Mouse (Mus musculus) stomach, embryonic 16.5 days (tissue): ENCODE results near the gene Rasl10a. TPM values are rescaled to one million over a fixed set of nuclear protein-coding genes. Genes with fewer than 3 reads are reported as not detected.

ENCODE experiments used
- ATAC-seq: fragments of 200-750 bp; cut with Nextera tagmentation; 2 replicates; pipeline ENCODE4 v1.8.0; 2017; ENCODE audit warnings: moderate number of reproducible peaks, moderate TSS enrichment; ENCODE audit not compliant: insufficient read depth, low FRiP score
- H3K27ac ChIP-seq: fragments of 300-500 bp; sonication (generic); 2 replicates; pipeline ENCODE4 v1.5.1; 2014; ENCODE audit warnings: low read length
- H3K27me3 ChIP-seq: fragments of 300-500 bp; sonication (generic); 2 replicates; pipeline ENCODE4 v1.6.1; 2014; ENCODE audit warnings: low read length, control low read depth, mixed read lengths; ENCODE audit not compliant: control insufficient read depth, insufficient read depth
- H3K36me3 ChIP-seq: fragments of 300-500 bp; sonication (generic); 2 replicates; pipeline ENCODE4 v1.6.1; 2014; ENCODE audit warnings: low read length; ENCODE audit not compliant: control insufficient read depth, insufficient read depth
- H3K4me1 ChIP-seq: fragments of 300-500 bp; sonication (generic); 2 replicates; pipeline ENCODE4 v1.6.1; 2014; ENCODE audit warnings: low read length, control low read depth, mixed read lengths; ENCODE audit not compliant: control insufficient read depth, insufficient read depth
- H3K4me2 ChIP-seq: fragments of 300-500 bp; sonication (generic); 2 replicates; pipeline ENCODE4 v1.6.1; 2014; ENCODE audit warnings: low read depth, low read length, mixed read lengths
- H3K4me3 ChIP-seq: fragments of 300-500 bp; sonication (generic); replicated peaks from 2 replicates; pipeline ENCODE4 v1.5.1; 2014; ENCODE audit warnings: mild to moderate bottlenecking, low read length
- H3K9ac ChIP-seq: fragments of 300-500 bp; sonication (generic); 2 replicates; pipeline ENCODE4 v1.6.1; 2014; ENCODE audit warnings: low read length
- H3K9me3 ChIP-seq: fragments of 300-500 bp; sonication (generic); replicated peaks from 2 replicates; pipeline ENCODE4 v1.6.1; 2016; ENCODE audit warnings: low read length, control low read depth; ENCODE audit not compliant: control insufficient read depth
- WGBS: fragments of 180-500 bp; shearing (Covaris S2); extraction: QIAGEN DNeasy Blood & Tissue Kit; methylation state at CpG from one replicate; pipeline ENCODE4 v1.1.7; 2014; 5-methylcytosine and 5-hydroxymethylcytosine counted together
- microRNA-seq: library from miRNA; unstranded; fragments of <30 nt; microRNA quantifications from one replicate; pipeline ENCODE4, GENCODE M21; 2016
- polyA plus RNA-seq: library from polyadenylated mRNA; unstranded; fragments of >200 nt; fragmentation: Nextera tagmentation; extraction: Ambion mirVana; gene quantifications from 2 replicates; pipeline ENCODE4 v1.2.1, GENCODE M21; 2015

Gene Rasl10a
- polyA plus RNA-seq, 1 experiment from 2014 or later, result 1.8 TPM

DNA sequence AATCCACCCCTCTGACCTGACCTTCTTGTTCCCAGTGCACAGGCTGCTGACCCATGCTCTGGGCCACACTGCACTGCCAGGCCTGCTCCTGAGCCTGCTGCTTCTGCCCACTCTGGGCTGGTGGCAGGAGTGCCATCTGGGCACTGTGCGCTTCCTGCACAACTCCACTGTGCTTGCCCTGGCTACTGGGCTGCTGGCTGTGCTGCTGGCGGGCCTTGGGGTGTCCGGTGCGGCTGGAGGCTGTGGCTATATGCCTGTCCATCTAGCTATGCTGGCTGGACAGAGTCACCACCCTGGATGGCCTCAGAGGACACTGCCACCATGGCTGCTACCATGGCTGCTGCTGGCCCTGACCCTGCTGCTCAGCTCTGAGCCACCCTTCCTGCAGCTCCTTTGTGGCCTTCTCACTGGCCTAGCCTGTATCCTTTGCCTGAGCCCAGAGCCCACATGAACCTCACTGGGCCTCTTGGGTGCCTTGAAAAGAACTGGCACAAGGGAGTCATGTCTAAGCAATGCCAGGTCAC is 46.1 kb downstream of the Rasl10a start:
- ATAC-seq, result no peak
- no peak overlapping the region for H3K4me2 ChIP-seq
- H3K9me3 ChIP-seq, result no peaks in the 10 kb centered on the region
- no peaks in the 10 kb centered on the region for H3K27me3 ChIP-seq
- H3K9ac ChIP-seq, result no peak overlapping the region
- peaks cover 15% of the 10 kb centered on the region; the same call in 1 of the 2 replicates for H3K4me1 ChIP-seq
- 99% methylated on average over 4 of the region's 4 CpGs for WGBS
- H3K4me3 ChIP-seq, result no peak overlapping the region
- no peaks in the 10 kb centered on the region for H3K36me3 ChIP-seq
- H3K27ac ChIP-seq, result no peak overlapping the region

DNA sequence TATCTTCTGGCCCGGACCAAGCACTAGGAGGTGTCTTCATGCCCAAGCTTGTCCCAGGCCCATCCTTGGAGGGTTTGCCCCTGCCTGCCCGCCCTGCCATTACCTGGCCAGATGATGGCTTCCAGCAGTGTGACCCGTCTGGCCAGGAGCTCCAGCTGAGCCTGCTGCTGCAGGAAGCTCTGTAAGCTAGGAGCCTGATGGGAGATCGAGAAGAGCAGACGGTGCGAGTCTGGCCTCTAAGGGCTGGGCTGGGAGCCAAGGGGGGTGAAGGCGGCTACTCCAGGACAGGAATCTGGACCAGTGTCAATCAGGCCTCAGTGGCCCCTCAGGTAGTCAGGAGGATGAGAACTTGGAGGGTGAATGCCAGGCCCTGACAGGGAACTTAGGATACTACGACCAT is 51.5 kb downstream of the Rasl10a start:
- no peaks in the 10 kb centered on the region for H3K4me1 ChIP-seq
- no peak overlapping the region for H3K9ac ChIP-seq
- 64% methylated on average over 8 of the region's 8 CpGs for WGBS
- H3K4me3 ChIP-seq, result no peak overlapping the region
- no peaks in the 10 kb centered on the region for H3K9me3 ChIP-seq
- H3K36me3 ChIP-seq, result no peaks in the 10 kb centered on the region
- ATAC-seq, result no peak
- H3K27ac ChIP-seq, result no peak overlapping the region
- H3K27me3 ChIP-seq, result no peaks in the 10 kb centered on the region
- H3K4me2 ChIP-seq, result no peak overlapping the region

Small RNA genes lying within 50 kb of the gene (microRNA-seq; reads per million reads assigned to microRNA genes)
- not detected for gene Gm47296

Other genes with a start within 250 kb of the Rasl10a start
- 39.6 and 43.4 TPM in 2 replicates for gene Nf2, start 208.6 kb upstream of the Rasl10a start, polyA plus RNA-seq
- gene Nipsnap1, start 184.2 kb upstream of the Rasl10a start, polyA plus RNA-seq, result 53.4 and 57.0 TPM in 2 replicates
- gene Thoc5, start 162.8 kb upstream of the Rasl10a start, polyA plus RNA-seq, result 29.8 and 30.3 TPM in 2 replicates
- 0.30 and 0.45 TPM in 2 replicates for gene Nefh, start 110.1 kb upstream of the Rasl10a start, polyA plus RNA-seq
- gene Ap1b1, start 71.3 kb upstream of the Rasl10a start, polyA plus RNA-seq, result 64.7 and 79.1 TPM in 2 replicates
- 11.0 and 14.1 TPM in 2 replicates for gene Gas2l1, start 7.2 kb downstream of the Rasl10a start, polyA plus RNA-seq
- 24.8 and 25.2 TPM in 2 replicates for gene Rhbdd3, start 40.8 kb downstream of the Rasl10a start, polyA plus RNA-seq
- 530 and 537 TPM in 2 replicates for gene Ewsr1, start 41.1 kb downstream of the Rasl10a start, polyA plus RNA-seq
- 59.1 and 60.4 TPM in 2 replicates for gene Emid1, start 94.1 kb downstream of the Rasl10a start, polyA plus RNA-seq
- gene Kremen1, start 203.4 kb downstream of the Rasl10a start, polyA plus RNA-seq, result 24.0 and 26.2 TPM in 2 replicates